Mouse (Mus musculus) embryo, embryonic 10.5 days (tissue): ENCODE measurements around the gene Ddb1.
A peak's percentile ranks its signal among the peaks of the same experiment; 100 is the strongest.
"Not testable (repeated sequence)": the region's sequence is repeated elsewhere in the genome, so short reads cannot be mapped to it uniquely, and the experiment has no call there.

Experiments
- DNase-seq: peaks from one replicate; pipeline ENCODE4 v3.0.0-alpha.2; 2015; ENCODE audit warnings: low spot score

The Ddb1 gene

DNA sequence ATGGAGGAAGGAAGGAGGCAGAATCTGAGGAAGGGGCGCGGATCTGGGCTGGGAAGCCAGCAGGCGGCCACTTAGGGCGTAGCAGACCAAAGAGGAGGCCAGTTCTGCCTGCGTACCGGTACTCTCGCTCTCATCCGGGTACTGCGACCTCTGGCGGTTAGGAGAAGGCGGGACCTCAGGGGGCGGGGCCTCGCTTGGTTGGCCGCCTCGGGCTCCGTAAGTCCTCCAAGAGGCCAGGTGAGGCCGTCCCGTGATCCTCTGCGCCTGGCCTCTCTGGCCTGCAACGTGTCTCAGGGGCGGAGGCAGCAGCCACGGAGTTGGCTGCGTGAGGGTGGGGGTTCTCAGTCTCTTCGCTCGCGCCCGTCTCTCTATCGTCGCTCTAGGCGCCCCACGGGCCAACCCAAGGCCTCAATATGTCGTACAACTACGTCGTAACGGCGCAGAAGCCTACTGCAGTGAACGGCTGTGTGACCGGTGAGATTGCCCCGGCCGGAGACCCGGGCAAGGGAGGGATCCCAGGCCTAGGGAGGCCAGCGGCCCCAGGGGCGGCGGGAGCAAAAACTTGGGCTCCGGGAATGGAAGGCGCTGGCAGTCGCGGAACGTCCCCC, at the start of gene Ddb1, which contains the start of gene Tkfc:
TSS of gene Ddb1 (plus strand) at position 35 of the 608 bp plus-strand sequence.
TSS of gene Tkfc (minus strand) at position 362 of the 608 bp plus-strand sequence.
- DNase-seq: peak; percentile 100

- DNase-seq: peak; percentile 90
Observed at GRCm38 (mm10) chr19:10555624-10556510, 49.3 kb upstream of the Ddb1 start, which contains the start of gene Tmem216. Tmem216 (minus strand) TSS chr19:10556238.

DNA sequence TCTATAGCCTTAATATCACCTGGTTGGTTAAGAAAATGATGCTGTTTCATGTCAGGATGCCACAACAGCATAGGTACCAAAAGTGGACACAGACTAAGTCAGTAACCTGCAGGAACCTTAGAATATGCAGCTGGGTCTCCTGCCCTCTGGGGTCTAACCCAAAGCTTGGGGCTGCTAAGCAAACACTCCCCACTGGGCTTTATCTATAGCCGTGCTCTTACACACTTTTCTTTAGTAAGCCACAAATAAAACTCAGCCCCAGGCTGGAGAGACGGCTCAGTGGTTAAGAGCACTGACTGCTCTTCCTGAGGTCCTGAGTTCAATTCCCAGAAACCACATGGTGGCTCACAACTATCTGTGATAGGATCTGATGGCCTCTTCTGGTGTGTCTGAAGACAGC, 48.1 kb upstream of the Ddb1 start:
- DNase-seq: no peak

DNA sequence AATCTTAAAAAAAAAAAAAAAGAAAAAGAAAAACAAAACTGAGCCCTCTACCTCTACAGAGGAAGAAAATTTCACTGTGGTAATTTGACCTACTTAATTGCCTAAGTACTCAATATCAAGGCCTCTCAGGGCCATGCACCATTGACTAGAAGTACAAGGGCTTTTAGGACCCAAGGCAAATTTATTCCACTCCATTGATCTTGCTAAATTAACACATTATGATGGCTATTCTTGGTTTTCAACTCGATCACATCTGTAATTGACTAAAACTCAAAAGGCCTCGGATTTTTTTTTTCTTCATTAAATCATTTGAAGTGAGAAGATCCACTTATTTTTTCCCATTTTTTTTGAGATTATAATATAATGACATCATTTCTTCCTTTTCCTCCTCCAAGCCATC, 47.7 kb upstream of the Ddb1 start:
- DNase-seq: no peak

DNA sequence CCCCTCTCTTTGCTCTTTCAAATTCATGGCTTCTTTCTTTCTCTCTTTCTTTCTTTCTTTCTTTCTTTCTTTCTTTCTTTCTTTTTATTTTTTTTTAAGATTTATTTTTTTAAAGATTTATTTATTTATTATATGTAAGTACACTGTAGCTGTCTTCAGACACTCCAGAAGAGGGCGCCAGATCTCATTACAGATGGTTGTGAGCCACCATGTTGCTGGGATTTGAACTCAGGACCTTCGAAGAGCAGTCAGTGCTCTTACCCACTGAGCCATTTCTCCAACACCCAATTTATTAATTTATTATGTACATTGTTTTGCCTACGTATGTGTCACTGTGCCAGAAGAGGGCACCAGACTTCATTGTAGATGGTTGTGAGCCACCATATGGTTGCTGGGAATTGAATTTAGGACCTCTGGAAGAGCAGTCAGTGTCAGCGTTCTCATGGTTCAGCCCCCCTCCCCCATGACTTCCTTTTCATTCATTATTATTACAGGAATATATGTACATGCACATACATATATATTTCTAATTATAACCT, 47.2 kb upstream of the Ddb1 start:
- not testable (repeated sequence) for DNase-seq

DNA sequence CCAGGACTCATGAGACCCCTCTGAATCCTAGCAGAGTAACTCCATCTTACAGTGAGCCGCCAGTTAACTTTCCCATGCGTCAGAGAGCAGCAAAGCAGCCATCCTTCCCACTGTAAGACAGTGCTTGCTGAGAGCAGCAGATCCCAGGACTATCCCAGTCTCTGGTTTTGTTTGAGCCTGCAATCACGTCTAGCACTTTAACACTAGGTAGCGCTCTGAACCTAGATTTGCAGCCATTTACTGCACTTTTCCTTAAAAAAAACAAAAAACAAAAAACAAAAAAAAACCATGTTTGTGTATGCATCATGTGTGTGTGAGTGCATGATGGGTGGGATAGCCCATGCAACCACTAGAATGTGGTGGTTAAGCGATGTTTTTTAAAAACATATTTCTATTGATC, 45.0 kb upstream of the Ddb1 start:
- DNase-seq: peak; percentile 39

- peak; percentile 42 for DNase-seq
Observed at GRCm38 (mm10) chr19:10561558-10562314, 43.4 kb upstream of the Ddb1 start.

GRCm38 (mm10) chr19:10562351-10562750, 42.8 kb upstream of the Ddb1 start:
- no peak for DNase-seq

DNA sequence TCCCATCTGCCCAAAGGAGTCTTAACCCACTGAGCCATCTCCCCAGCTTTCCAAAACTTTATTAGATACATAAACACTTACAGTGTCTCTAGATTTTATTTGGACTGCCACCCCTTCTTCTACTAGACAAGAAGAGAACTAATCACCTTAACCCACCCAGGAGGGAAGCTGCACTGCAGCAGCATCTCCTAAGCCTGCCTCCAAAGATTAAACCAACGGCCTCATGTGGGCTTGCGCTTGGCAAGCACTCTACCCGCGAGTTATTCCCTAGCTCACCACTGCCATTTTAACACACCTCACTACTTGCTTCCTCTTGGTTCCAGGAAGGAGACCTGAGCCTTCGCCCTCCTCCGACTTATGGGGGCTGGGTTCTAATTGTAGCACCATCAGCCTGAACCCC, 40.8 kb upstream of the Ddb1 start:
- DNase-seq: no peak

- DNase-seq: no peak
Observed at GRCm38 (mm10) chr19:10565217-10565616, 39.9 kb upstream of the Ddb1 start.

DNA sequence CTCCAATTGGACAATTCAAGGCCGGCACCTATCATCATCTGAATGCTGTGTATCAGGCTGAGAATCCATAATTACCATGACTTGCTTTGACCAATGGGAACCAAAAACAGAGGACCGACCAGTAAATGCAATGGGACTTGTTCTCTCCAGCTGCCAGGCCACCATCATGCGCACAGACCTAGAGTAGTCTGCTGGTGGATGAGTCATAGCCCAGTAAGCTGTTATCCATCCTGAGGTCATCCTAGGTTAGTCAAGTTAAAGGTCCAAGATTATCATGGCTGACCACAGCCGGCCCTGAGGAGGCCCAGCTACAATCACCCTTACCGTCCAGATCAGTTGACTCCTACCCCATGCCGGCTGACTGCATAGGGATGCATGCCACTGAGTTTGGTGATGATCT, 35.5 kb upstream of the Ddb1 start:
- no peak for DNase-seq

GRCm38 (mm10) chr19:10576690-10577561, 28.2 kb upstream of the Ddb1 start, which contains the start of the genes Cyb561a3 and Tmem138:
Cyb561a3 (plus strand) TSS chr19:10577172.
Tmem138 (minus strand) TSS chr19:10577362.
- DNase-seq: peak; percentile 97

- no peak for DNase-seq
Observed at GRCm38 (mm10) chr19:10580102-10580501, 25.0 kb upstream of the Ddb1 start.

GRCm38 (mm10) chr19:10580761-10581160, 24.4 kb upstream of the Ddb1 start:
- DNase-seq: no peak

DNA sequence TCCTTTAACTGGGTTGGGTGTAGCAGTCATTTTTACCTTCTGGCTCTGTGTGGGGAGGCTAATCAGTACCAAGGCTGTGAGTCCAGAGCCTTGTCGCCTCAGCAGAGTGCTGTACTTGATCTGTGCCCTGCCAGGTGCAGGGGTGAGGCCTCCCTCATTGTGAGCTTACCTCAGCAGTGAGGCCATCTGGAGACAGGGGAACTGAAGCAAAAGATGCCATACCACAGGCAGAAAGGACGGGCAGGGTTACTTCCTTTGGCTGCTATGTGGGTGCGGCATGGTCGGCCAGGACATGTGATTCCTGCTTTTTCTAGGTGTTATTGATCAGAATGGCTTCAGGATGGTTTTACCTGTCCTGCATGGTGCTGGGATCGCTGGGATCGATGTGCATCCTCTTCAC, 23.1 kb upstream of the Ddb1 start:
- DNase-seq: no peak

DNA sequence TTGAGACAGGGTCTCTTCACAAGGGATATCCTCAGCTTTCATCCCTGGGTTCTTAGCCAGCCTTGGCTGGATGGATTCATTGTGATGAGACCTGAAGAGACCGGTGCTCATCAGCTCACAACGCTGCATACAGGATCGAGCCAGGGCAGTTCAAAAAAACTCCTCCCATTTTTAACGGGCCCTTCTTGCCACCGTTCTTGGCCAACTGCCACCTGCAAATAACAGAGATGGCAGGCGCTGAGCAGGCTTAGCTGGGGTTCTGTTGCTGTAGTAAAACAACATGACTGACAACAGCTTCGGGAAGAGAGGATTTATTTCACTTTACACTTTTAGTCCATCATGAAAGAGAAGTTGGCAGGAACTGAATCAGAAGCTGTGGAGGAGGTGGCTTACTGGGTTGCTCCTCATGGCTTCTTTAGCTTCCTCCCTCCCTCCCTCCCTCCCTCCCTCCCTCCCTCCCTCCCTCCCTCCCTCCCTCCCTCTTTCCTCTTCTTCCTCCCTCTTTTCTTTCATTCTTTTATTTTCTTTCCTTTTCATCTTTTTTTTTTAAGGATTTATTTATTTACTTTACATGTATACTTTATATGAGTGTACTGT, 21.5 kb upstream of the Ddb1 start:
- no peak for DNase-seq

GRCm38 (mm10) chr19:10585112-10585511, 20.0 kb upstream of the Ddb1 start:
- no peak for DNase-seq

GRCm38 (mm10) chr19:10587231-10587630, 17.9 kb upstream of the Ddb1 start:
- DNase-seq: no peak

DNA sequence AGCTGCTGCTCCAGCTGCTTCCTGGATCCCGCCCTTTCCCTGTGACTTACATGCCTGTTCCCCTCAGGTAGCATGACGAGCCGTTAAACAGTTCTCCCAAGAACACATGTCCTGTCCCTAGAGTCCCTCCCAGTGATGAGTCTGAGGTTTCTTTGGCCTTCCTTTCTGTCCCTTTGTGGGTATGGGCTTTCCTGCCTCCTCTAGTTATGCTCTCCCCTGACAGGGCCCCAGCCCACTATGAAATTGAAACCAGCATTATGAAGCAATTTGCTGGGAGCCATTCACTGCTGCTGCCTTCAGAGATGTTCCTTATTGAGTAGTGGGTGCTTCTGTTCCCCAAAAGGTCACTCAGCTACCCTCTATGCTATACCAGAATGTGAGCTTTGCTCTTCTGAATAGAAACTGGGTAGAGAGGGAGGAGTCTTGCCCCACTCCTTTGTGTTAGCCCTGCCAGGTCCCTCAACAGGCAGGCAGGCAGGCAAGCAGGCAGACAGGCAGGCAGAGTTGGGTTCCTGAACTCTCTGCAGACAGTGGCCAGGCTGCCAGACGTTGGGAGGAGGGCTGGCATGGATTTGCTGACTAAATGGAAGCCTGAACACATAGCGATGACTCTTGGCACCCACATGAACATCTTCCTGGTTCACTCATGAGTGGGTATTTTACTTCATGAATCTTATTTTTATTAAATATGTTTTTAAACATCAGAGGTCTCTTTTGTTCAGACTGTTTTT, 15.8 kb upstream of the Ddb1 start:
- DNase-seq: no peak

DNA sequence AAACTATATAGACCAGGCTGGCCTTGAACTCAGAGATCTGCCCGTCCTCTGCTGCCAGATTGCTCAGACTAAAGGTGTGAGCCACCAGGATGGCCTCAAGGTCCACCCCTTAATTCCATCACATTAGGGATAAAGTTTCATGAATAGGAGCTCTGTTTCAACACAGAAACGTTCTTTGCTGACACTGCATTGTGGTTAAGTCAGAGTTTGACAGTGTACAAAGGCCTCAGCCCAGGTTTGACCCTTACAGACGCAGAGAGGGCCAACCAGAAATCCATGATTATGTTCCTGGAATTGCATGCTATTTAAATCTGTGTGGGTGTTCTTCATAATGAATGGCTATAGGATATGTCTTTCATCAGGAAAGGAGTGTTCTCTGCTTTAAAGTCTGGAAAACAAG, 14.8 kb upstream of the Ddb1 start:
- no peak for DNase-seq
